Mouse (Mus musculus): ENCODE data around the gene Ccdc187.

- TF ChIP-seq MAFK (IDR thresholded peaks at IDR 0.05; ENCODE audit: insufficient read depth, low read depth, low read length): no peak
- TF ChIP-seq ZC3H11A (IDR thresholded peaks at IDR 0.05; ENCODE audit: borderline replicate concordance, low read depth, low read length): no peak
- TF ChIP-seq ZNF384 (IDR thresholded peaks at IDR 0.05; ENCODE audit: low read depth, low read length): no peak
- TF ChIP-seq HCFC1 (IDR thresholded peaks at IDR 0.05; ENCODE audit: borderline replicate concordance, insufficient read depth, low read length): no peak
Measured at GRCm38 (mm10) chr2:26306702-26307101, 12.3 kb upstream of the Ccdc187 start.
